Mouse (Mus musculus): Measurements from ENCODE around the gene N4bp2l1.

The N4bp2l1 gene

DNA sequence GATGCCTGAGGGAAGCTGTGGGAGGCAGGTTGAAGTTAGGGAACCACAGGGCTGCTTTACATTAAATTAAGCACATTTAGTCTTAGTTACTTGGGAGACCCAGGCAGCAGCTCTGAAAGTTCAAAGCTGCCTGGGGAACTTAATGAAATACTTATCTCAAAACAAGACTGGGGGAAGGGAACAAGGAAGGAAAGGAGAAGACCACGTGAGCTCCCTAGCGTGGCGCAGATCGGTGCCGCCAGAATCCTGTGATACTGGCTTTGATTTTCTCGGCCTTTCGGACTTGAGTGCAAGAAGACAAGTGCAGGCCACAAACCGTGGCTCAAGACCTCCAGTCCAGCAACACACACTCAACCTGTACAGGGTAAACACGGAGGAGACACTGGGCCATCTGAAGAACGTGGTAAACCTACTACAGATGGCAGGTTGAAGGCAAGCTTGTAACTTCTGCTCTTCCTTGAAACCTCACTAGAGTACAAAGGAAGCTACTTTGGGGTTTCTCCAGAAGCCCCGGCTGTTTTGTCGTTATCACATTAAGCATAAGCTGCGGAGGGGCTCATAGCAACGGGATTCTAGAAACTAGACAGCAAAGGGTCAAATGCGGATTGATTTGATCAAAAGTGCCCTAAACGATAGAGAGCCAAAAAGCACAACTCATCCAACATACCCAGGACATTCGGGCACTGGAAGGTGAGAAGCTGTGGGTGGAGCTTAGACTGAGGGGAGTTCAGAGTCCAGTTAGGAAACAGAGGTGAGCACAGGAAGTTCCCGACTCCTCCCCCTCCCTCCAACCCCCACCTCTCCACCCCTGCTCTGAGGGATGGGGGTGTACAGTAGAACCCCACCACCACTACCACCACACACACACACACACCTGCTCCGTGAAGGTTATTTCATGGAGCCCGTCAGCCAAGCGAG, 1.5 kb upstream of the N4bp2l1 start:
- peak; percentile 80 for DNase-seq (ENCODE audit: low read depth)

DNA sequence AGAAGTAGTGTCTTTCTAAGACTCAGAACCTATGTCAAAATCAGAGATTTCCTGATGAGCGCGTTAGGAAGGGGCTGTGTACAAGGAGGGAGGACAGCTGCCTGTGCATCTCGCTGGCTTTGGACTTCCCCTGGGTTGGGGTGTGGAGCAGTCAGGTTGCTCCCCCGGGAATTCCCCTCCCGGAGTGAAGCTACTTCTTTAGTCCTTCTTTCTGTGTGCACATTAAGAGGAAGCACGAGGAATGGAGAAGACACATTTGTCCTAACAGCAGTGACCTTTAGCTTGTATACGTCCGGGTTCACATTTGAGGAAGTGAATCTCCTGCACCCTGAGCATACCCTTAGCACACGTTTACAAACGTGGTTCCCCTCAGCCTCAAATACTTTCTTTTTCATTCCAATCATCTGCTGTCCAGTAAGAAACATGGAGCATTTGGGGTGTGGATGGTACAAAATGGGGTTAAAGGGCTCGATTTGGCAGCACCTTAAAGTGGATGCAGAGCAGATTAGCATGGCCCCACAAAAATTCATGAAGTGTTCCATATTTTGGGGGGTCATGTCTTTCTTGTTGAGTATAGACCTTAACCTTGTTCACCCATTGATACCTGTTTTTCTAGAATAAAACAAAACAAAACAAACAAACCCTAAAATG, 1.5 kb downstream of the N4bp2l1 start:
- DNase-seq (ENCODE audit: low read depth), result peak; percentile 84

DNA sequence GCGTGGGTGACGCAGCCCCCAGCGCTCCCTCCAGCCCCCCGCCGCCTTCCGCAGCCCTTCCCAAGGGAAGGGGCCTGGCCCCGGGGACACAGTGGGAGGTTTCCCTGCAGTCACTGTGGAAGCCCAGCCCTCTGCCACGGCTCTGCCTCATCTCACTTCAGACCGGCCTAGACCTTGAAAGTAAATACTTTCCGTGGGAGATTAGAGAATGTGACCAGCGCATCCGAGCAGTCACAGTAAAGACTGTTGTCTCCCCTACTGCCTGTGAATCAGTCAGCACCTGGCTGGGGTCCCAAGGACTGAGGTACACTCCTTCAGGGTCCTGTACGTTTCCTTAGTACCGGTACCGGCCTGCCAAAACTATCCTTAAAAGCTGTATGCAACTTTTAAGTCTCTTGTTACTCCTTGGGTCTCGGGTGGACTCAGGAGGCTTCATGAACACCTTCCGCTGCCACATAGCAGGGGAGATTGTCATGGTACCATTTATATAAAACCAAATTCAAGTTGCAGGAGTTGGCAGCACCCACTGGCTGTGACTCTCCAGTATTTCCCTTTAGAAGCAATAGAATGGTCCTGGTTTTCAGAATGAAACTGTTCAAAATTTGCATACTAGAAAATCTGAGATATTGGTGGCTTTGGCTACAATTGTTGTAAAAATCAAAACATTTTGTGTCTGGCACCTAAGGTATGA, 2.2 kb downstream of the N4bp2l1 start:
- DNase-seq (ENCODE audit: low read depth), result no peak

DNA sequence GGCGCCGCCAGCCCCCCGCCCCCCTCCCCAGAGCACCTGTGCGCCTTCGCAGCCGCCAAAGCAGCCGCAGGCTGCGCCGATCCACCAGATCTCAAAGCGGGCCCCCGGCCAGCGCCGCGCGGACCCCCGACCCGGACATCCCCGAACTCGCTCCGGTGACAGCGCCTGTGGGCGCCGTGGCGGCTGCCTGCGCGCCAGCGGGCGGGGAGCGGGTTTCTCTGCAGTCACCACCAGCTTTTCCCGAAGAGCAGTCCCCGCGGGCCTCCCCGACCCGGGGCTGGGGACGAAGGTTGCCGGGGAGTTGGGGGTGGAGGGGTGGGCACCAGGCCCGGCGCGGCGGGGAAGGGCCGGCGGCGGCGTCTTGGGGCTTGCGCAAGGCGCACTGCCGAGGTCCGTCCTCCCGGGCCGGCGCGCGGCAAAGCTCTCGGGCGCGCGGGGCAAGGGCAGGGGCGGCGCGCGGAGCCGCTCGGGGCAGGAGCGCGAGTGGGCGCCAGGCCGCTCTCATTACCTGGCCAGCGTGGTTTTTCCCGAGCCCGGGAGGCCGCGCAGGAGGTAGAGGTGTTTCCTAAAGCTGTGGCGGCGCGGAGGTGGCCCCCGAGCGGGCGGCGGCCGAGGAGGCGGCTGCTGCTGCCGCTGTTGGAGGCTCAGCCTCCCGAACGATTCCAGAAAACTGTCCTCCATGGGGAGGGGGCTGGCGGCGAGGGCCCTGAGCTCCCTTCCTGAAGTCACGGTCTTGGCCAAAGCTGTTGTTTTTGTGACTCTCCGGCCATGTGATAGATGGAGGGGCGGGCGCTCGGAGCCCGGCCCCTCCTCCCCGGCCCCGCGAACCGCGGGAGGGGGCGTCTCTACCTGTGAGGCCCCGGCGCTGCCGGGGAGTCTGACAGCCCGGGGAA, 3.0 kb downstream of the N4bp2l1 start:
- peak; percentile 85 for DNase-seq (ENCODE audit: low read depth)

DNA sequence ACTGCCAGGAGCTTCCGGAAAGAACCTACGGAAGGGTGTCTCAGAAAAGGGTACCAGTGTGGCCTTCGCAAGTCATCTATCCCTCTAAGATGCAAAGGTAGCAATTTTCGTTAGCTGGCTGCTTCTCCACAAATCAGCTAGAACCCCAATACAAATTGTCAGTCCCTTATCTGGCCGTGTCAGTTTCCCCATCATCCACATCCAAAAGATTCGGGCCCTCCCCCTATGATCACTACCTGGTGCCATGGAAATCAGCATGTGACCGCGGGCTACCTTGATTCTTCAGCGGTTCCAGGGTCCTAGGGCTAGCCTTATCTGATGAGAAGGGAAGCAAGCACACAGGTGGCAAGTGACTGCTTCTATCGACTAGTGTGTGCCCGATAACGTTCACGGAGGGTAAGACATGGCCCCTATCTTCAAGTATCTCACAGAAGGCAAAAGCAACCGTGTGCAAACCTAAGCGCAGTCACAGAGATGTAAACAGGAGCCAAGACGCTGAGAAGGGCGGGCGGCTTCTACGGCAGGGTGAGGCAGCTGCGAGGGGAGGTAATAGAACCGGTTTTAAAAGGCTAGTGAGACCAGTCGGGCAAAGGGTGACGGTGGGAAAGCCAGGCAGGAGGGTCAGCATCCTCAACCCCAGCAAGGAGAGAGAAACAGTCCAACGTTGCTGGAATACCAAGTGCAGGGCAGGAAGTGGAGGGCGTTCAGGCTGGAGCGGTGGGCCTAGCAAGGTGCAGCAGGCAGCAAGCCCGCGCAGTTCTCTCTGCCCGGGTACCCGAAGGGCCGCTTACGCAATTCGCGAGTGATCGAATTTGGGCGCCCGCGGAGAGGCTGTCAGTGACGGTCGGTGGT, 3.9 kb downstream of the N4bp2l1 start:
- peak; percentile 81 for DNase-seq (ENCODE audit: low read depth)

DNA sequence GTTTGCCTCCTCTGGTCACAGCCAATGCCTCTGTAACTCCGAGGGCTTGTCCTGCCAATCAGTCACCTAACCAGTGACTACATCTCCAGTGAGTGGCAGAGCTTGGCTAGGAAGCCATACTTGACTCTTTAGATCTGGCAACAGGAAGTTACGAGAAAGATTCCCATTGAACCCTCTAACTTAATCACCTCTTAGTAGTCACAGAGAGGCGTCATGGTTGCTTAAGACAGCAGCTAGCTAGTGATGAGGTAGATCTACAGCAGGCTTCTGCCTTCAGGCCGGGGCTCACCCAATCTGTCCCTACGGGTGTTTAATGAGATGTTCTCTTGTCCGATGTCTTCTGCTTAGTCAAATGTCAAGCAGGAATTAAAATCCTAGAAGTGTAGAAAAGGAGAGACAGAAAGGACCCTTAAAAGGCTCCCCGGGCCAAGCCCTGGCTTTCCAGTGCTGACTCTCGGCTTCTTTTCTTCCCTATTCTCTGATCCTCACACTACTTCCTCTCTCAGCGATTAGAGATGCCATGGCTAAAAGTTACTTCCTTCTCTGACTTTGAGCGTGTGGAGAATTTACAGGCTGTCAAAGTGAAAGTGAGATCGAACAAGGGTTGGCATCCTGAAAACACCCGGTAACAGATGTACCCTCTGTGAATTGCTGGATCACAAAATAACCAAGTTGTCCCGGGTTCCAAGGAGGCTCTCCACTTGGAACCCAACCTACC, 4.6 kb downstream of the N4bp2l1 start:
- DNase-seq (ENCODE audit: low read depth), result peak; percentile 77

DNA sequence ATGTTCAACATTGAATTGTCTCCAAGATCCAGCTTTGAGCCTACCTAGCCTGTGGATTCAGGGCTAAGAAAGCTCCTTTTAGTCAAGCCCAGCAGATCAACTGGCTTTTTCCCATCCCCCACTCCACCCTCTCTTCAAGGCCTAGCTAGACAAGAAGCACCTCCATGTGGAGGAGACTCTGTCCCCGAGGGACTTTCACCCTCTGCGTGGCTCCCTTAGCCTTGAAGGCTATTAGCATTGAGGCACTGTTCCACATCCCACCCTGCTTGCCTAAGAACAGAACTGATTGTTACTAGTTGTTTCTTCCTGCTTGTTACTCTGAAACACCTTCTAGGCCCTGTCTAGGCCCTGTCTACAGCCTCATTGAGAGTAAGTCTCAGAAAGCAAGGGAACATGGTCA, 7.0 kb downstream of the N4bp2l1 start:
- no peak for DNase-seq (ENCODE audit: low read depth)

DNA sequence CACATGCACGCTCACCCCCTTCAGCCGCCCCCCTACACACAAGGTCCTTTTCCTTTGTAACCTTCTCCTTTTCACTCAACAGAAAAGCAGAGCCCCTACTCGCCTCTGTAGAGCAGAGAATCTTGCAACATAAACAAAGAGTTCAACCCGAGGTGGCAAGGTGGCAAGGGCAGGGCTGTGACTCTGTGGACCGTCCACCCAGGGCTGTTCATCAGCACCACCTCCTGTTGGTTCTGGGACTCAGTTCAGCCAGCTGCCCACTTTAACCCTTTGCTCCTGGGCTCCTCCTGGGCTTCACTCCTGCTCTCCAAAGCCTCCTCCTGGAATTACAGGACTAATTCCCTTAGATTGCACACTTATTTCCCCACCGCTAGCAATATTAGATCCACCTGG, 12.7 kb downstream of the N4bp2l1 start:
- DNase-seq (ENCODE audit: low read depth), result no peak

DNA sequence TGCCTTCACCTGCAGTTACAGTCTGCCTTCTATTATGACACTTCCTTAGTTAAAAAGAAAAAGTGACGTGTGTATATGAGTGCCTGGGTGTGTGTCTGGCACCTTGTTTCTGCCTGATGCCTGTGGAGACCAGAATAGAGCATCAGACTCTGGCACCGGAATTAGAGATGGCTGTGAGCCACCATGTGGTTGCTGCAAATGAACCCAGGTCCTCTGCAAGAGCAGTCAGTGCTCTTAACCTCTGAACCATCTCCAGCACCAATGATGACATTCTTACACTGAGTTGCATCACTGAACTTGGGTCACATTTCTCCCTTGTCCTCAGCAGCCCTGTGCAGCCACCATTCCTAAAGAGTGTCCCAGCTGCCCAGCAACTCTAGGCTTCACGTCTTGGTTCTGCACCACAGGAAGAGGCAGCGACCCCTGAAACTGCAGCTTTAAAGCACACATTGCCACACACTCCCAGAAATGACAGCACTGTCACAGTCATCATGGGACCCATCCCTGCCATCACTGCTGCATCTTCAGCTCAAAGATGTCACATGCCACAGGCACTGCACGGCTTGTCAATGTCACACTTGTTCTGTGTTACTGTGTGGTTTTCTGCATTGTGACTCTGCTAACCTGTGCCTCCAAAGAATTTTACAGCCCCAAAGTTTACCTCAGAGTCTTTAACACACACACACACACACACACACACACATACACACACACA, 13.2 kb downstream of the N4bp2l1 start:
- DNase-seq (ENCODE audit: low read depth), result no peak

DNA sequence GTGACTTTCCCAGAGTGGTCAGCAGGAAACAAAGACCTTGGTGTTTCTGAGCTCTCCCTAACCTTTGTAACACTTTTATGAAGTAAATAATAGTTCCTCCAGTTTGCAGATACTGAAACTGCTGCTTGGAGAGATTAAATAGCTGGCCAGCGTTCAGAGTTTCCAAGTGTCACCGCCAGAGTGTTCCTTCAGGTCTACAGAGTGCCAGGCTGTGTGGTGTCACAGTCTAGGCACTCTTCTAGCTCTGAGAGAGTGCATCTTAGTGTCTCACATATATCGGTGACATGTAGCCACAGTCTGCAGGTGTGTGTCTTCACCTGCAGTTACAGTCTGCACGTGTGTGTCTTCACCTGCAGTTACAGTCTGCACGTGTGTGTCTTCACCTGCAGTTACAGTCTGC, 13.8 kb downstream of the N4bp2l1 start:
- DNase-seq (ENCODE audit: low read depth), result no peak

DNA sequence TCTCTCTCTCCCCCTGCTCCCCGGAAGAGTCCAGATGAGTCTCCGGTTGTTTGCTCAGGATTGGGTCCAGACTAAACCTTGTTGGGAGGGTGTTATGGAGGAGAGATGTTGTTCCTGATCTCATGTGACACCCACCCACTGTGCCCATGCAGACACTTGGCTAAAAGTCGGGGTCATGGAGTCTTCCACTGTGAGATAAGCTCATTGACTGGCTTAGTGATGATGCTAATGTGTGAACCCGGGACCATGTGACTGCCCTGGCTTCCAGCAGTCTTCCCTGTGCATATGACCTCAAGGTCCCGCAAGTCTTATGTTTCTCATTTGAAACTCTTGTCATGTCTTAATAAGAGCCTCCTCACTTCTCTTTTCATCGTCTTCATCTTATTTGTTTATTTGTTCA, 15.8 kb downstream of the N4bp2l1 start:
- no peak for DNase-seq (ENCODE audit: low read depth)

DNA sequence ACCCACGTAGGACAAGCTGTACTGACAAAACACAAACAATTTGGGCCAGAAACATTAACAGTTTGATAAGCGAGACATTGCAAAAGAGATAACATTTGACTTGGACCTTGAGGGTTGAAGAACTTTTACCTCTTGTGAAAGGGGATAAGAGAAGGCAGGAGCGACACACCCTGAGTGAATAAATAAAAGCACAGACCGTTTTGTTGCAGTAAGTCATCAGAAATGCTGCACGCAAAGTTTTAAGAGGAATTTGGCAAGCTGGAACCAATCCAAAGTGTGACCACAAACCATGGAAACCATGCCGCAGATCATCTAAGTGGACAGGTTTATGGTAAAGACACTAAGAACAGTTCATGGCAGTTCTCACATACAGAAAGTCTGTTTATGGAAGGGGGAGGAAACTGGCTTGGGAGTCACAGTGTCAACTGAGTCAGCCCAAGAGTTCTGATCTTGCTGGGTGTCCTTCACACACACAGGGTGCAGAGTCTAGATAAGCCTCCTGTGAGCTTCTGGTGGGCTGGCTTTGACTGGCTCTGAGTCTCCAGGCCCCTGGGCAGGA, 18.3 kb downstream of the N4bp2l1 start:
- no peak for DNase-seq (ENCODE audit: low read depth)

DNA sequence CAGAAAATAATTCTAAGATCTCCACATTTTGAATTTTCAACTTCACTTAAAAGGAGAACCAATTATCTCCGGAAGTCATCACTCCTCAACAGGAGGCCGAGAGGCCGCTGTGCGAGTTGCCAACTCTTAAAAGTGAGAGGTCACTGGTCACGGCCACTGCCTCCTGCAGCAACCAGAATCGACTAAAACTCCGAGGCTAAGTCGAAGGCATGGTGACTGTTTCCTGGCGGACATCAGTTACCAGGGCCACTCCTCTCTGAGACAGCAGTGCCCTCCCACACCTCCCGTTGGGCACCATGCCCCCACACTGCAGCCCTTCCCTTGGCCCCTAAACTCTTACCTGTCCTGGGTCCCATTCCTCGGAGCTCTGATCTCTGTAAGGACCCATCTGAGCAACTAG, 20.2 kb downstream of the N4bp2l1 start:
- no peak for DNase-seq (ENCODE audit: low read depth)

DNA sequence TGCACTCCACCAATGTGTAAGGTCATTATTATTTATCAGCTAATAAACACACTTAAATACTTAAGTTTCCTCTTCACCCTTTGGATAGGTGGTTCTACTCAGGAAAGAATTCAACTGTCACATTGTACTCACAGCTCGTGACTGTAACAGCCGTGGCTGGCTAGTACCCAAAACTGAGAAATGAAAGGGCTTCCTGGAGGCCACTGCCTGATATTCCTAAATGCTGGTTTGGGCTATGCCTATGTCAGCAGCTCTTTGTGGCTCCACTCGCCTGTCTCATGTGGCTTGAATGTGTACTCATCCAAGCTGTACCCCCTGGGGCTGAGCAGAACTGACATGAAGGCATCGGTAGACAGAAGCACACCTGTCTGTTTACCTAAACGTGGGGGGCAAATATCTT, 22.1 kb downstream of the N4bp2l1 start:
- no peak for DNase-seq (ENCODE audit: low read depth)

DNA sequence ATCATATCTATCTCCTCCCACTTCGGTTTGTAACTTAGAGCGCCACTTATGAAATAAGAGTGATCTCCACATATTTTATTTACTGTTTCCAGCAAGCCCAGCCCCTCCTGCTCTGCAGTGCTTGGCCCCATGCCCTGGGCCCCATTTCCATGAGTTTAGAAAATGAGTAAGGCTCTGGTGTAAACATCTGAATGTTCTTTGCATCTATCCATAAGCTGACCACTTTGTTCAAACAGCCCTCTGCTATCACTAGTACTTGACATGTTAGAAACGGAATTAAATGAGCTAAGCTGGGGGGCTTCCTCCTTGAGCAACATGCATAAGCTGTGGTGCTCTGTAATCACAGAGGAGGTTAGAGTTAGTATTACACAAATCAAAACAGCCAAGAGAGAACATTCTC, 22.6 kb downstream of the N4bp2l1 start:
- no peak for DNase-seq (ENCODE audit: low read depth)

DNA sequence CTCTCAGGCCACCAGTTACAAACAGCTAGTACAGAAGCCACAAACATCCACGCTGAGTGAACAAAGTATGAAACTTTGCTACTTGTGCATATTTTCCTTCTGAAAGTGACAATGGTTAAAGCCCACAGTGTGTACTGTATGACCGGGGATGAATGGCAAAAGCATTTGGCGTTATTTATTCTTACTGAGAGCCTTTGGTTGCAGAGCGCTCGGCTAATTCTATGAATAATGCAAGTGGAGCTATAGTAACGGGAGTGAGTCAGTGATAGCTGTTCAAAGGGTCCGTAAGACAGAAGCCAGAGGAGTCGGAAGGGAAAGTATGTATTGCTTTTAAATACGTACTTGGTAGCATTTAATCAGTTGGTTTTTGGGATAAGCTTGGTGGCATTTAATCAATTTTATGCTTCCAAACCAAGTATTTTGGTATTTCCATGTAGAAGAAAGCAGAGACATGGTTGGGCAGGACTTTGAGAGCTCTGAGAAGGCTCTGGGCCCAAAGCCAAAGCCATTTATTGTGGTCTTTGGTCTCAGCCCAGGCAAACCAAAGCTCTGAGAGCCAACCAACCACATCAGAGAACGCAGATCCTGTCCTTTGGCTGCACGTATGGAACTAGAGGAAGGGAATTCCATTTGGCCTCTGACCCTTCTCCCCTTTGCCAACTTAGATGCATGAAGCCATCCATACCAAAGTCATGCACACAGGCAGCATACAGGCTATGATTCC, 26.3 kb downstream of the N4bp2l1 start:
- no peak for DNase-seq (ENCODE audit: low read depth)

DNA sequence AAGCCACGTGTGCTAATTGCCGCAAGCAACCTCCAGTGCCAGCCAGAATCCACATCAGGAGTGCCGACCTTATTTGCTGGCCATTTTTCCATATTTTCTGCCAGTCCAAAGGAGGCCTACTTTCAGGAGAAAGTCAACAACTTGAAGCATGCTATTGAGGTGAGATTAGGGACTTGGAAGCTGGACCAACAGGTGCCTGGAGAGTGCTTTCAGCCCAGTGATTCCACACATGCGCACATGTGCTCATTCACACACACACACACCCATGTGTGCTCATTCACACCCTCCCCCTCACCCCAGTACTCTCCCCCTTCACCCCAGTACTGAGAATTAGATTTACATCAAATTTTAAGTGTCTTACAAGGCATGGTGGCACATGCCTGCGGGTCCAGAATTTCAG, 30.0 kb downstream of the N4bp2l1 start:
- DNase-seq (ENCODE audit: low read depth), result no peak

DNA sequence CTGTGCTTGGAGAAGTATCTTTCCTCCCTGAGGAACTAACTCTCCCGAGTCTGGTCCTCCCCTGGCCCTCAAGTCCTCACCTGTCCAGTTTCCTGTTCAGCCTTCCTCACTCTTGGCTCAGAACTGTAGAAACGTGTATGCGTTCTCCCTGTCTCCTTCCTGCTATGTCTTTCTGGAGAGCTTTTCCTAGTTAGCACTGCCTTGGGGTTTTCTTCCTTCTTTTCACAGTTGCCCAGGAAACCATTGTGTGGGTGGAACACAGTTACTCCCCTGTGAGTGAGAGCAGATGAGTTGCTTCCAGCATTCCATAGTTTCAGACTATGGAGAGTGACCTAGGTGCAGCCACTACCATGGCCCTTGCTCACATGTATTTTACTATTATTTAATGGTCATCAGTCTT, 30.8 kb downstream of the N4bp2l1 start:
- no peak for DNase-seq (ENCODE audit: low read depth)

DNA sequence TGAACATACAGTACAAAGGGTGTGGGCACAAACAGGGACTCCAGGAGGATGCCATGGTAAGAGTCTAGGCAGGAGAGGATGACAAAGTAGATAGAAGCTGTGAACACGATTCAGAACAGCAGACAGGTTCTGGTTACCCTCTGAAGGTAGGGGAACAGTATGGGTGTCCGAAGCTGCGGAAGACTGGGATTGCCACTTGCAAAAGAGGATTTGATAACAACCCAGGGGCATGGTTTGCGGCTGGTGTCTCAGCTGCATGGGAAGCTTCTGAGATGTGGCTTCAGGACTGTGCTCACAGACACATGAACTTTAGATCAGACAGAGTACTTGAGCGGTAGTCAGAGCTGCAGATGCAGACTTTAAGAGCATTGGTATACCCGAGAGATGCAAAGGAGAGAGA, 32.6 kb downstream of the N4bp2l1 start:
- no peak for DNase-seq (ENCODE audit: low read depth)

All from induced T-regulatory cell, adult 2 months (primary cell).